Mouse (Mus musculus) heart, embryonic 16.5 days (tissue): Measurements from ENCODE around the gene Usp15. TPM values are rescaled to one million over a fixed set of nuclear protein-coding genes. Genes with fewer than 3 reads are reported as not detected.

Experiments used
- ATAC-seq: fragments of 200-750 bp; cut with Nextera tagmentation; replicated peaks from 2 replicates; pipeline ENCODE4 v1.8.0; 2017; ENCODE audit warnings: moderate number of reproducible peaks; ENCODE audit not compliant: insufficient read depth, low FRiP score; ENCODE audit errors: extremely low read depth
- H3K27ac ChIP-seq: fragments of 300-500 bp; sonication (generic); 2 replicates; pipeline ENCODE4 v1.5.1; 2014; ENCODE audit warnings: mild to moderate bottlenecking, low read length, control low read depth, moderate library complexity
- H3K27me3 ChIP-seq: fragments of 300-500 bp; sonication (generic); 2 replicates; pipeline ENCODE4 v1.6.1; 2014; ENCODE audit warnings: low read length, mixed read lengths; ENCODE audit not compliant: control insufficient read depth, insufficient read depth
- H3K36me3 ChIP-seq: fragments of 300-500 bp; sonication (generic); 2 replicates; pipeline ENCODE4 v1.6.1; 2014; ENCODE audit not compliant: control insufficient read depth, insufficient read depth
- H3K4me1 ChIP-seq: fragments of 300-500 bp; sonication (generic); 2 replicates; pipeline ENCODE4 v1.6.1; 2014; ENCODE audit warnings: low read length, mixed read lengths; ENCODE audit not compliant: control insufficient read depth, insufficient read depth
- H3K4me2 ChIP-seq: fragments of 300-500 bp; sonication (generic); 2 replicates; pipeline ENCODE4 v1.6.1; 2014; ENCODE audit warnings: low read depth, mild to moderate bottlenecking, control low read depth, low read length
- H3K4me3 ChIP-seq: fragments of 300-500 bp; sonication (generic); 2 replicates; pipeline ENCODE4 v1.5.1; 2014; ENCODE audit warnings: mild to moderate bottlenecking, control low read depth, low read length
- H3K9ac ChIP-seq: fragments of 300-500 bp; sonication (generic); 2 replicates; pipeline ENCODE4 v1.6.1; 2014; ENCODE audit warnings: low read length, control low read depth
- H3K9me3 ChIP-seq: fragments of 300-500 bp; sonication (generic); replicated peaks from 2 replicates; pipeline ENCODE4 v1.6.1; 2016; ENCODE audit warnings: low read length; ENCODE audit not compliant: control insufficient read depth
- WGBS: fragments of 180-500 bp; shearing (Covaris S2); extraction: QIAGEN DNeasy Blood & Tissue Kit; methylation state at CpG from one replicate; pipeline ENCODE4 v1.1.7; 2014; 5-methylcytosine and 5-hydroxymethylcytosine counted together
- polyA plus RNA-seq: library from polyadenylated mRNA; unstranded; fragments of >200 nt; fragmentation: Nextera tagmentation; extraction: Ambion mirVana; gene quantifications from 2 replicates; pipeline ENCODE4 v1.2.1, GENCODE M21; 2015

Usp15 gene
- polyA plus RNA-seq, 1 experiment from 2014 or later: 66.0 TPM

DNA sequence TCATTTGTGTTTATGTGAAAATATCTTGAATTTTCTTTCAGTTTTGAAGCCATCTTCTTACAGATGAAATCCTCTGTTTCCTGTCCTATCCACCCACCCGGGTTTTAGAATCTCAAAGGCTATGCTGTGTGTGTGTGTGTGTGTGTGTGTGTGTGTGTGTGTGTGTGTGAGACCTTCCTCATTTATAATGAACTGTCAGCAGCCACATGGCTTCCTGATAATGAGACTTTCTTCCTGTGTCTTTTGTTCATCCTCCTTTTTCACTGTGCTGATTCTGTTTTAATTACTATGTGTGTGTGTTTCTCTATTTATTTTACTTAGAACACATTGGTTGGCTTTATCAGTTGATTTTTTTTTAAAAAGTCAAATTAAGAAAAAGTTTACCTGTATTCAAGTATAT is 95.5 kb downstream of the Usp15 start:
- H3K27ac ChIP-seq: no peak overlapping the region
- H3K4me1 ChIP-seq: no peaks in the 10 kb centered on the region
- H3K4me3 ChIP-seq: no peak overlapping the region
- no peak overlapping the region for H3K9ac ChIP-seq
- no peak overlapping the region for H3K4me2 ChIP-seq
- ATAC-seq: no peak
- no peaks in the 10 kb centered on the region for H3K36me3 ChIP-seq
- no peaks in the 10 kb centered on the region for H3K27me3 ChIP-seq
- H3K9me3 ChIP-seq: no peaks in the 10 kb centered on the region
- 53% methylated on average over 1 of the region's 1 CpGs for WGBS

DNA sequence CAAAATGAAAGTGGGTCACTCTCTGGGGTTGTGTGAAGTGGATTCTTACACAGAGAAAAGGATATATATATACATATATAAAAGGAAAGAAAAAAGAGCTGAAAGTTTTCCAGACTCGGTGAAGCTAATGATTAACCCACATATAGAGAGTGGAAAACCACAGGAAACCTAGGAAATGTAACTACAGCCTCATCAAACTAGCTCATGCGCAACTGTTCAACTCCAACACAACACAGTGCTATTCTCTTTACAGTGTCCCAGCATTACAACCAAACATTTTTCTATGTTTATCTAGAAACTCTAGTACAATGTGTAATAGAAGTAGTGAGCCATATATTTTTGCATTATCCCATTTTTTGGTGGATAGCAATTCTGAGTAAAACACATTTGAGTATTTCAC is 96.2 kb downstream of the Usp15 start:
- H3K9ac ChIP-seq: no peak overlapping the region
- no peak overlapping the region for H3K27ac ChIP-seq
- no peaks in the 10 kb centered on the region for H3K4me1 ChIP-seq
- 74% methylated on average over 2 of the region's 2 CpGs for WGBS
- no peak overlapping the region for H3K4me3 ChIP-seq
- no peaks in the 10 kb centered on the region for H3K9me3 ChIP-seq
- H3K36me3 ChIP-seq: no peaks in the 10 kb centered on the region
- no peak for ATAC-seq
- H3K27me3 ChIP-seq: no peaks in the 10 kb centered on the region
- H3K4me2 ChIP-seq: no peak overlapping the region

DNA sequence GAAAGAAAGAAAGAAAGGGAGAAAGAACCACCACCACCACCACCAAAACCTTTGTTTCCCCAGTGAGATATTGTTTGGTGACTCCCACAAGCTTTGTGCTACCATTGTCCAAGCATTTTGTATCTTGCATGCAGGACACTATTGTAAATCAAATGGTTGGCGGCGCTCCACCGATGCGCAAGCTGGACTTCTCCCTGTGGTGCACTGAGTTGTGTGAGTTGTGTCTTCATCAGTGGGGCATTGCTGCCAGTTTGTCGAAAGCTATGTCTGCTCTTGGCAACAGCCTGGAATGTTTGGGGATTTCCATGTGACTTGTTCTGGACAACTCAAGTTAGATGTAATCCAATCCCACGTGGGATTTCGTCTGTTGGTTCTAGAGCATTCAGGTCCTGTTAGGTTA is 102.3 kb downstream of the Usp15 start:
- H3K27ac ChIP-seq: no peak overlapping the region
- H3K9ac ChIP-seq: no peak overlapping the region
- no peak overlapping the region for H3K4me2 ChIP-seq
- H3K4me3 ChIP-seq: no peak overlapping the region
- H3K36me3 ChIP-seq: no peaks in the 10 kb centered on the region
- no peaks in the 10 kb centered on the region for H3K27me3 ChIP-seq
- WGBS: 74% methylated on average over 7 of the region's 7 CpGs
- no peak for ATAC-seq
- no peaks in the 10 kb centered on the region for H3K4me1 ChIP-seq
- H3K9me3 ChIP-seq: no peaks in the 10 kb centered on the region

DNA sequence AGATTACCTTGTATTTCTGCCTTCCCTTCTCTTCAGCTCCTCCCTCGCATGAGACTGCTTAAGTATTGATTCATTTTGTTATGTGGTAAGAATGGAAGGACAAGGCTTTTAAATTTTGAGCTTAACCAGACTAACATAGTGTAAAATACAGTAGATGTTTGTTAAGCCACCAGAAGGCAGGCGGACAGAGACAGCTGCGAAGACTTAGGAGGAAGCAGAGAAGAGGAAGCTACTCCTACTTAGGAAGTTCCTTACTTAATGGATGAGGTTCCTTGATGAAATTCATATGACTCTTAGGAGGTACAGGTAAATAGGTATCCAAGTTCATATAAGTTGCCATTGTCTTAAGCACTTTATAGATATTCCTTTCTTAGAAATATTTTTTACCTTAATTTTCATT is 104.2 kb downstream of the Usp15 start:
- no peaks in the 10 kb centered on the region for H3K9me3 ChIP-seq
- H3K4me2 ChIP-seq: no peak overlapping the region
- WGBS: 56% methylated on average over 3 of the region's 3 CpGs
- H3K9ac ChIP-seq: no peak overlapping the region
- no peaks in the 10 kb centered on the region for H3K27me3 ChIP-seq
- no peak overlapping the region for H3K4me3 ChIP-seq
- H3K27ac ChIP-seq: no peak overlapping the region
- H3K4me1 ChIP-seq: no peaks in the 10 kb centered on the region
- no peak for ATAC-seq
- no peaks in the 10 kb centered on the region for H3K36me3 ChIP-seq

DNA sequence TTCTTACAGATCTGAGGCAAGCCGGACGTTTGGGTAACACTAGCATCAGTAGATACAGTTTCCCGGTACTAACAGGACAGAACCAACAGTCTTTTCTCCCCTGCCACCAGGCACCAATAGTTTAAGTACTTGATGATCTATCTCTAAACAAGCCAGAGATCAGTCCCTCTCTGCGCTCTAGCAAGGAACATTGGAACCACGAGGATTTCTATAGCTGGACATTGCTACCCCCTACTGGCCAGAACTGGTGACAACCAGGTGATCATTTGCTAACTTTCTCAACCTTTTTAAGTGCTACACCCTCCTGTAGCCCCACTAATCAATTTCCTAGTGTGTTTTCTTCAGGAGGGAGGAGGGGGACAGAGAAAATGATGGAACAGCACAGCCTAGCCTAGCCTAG is 105.1 kb downstream of the Usp15 start:
- WGBS: 30% methylated on average over 5 of the region's 5 CpGs
- H3K4me3 ChIP-seq: no peak overlapping the region
- no peak; the same call in 1 of the 2 replicates for ATAC-seq
- no peaks in the 10 kb centered on the region for H3K36me3 ChIP-seq
- H3K27me3 ChIP-seq: no peaks in the 10 kb centered on the region
- no peak overlapping the region for H3K9ac ChIP-seq
- H3K4me2 ChIP-seq: no peak overlapping the region
- H3K4me1 ChIP-seq: no peaks in the 10 kb centered on the region
- no peaks in the 10 kb centered on the region for H3K9me3 ChIP-seq
- H3K27ac ChIP-seq: no peak overlapping the region

GRCm38 (mm10) chr10:123089425-123089930 is 107.3 kb downstream of the Usp15 start:
- Histone ChIP-seq H3K27ac (no peak overlapping the region), H3K9me3 (no peaks in the 10 kb centered on the region), H3K4me2 (no peak overlapping the region), H3K4me3 (no peak overlapping the region), H3K27me3 (no peaks in the 10 kb centered on the region), H3K9ac (no peak overlapping the region), H3K4me1 (no peaks in the 10 kb centered on the region), H3K36me3 (no peaks in the 10 kb centered on the region)
- ATAC-seq: no peak
- 77% methylated on average over 12 of the region's 12 CpGs for WGBS

- Histone ChIP-seq H3K4me1 (no peaks in the 10 kb centered on the region), H3K4me2 (no peak overlapping the region), H3K4me3 (no peak overlapping the region), H3K27ac (no peak overlapping the region), H3K27me3 (no peaks in the 10 kb centered on the region), H3K36me3 (no peaks in the 10 kb centered on the region), H3K9me3 (no peaks in the 10 kb centered on the region), H3K9ac (no peak overlapping the region)
- no peak for ATAC-seq
- WGBS: 72% methylated on average over 2 of the region's 2 CpGs
Measured at GRCm38 (mm10) chr10:123086847-123087246, 109.9 kb downstream of the Usp15 start.

DNA sequence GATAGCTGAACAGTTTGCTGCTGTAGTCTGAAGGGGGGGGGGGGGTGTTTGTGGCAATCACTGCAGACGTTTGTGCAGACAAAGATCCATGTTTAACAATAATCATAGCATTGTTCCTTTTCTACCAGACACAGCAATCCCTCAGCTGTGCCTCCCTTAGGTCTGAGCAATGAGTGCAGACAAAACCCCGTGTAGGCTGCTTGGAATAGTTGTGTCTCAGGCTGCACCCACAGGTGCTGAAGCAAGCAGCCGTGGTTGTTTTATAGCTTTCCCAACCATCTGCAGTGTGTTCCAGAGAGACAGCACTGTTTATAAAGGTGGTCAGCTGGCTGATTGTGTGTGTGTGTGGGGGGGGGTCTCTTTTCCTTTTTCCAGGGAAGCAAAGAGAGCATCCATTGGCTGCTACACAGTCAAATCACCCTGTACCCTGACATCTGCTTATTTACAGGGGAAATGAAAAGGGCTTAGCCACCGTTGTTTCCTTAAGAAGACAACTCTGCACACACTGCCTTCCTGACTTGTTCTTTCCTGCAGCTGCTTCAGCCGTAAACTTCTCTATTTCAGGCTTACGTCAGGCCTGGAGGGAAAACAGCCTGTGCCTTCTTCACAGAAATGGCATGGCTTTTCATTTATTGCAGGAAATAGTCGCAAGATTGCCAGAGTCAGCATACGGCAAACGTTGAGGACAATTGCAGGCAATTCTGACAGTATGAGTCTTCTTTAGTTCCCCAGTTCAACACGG is 111.7 kb downstream of the Usp15 start:
- H3K4me1 ChIP-seq: no peaks in the 10 kb centered on the region
- H3K9ac ChIP-seq: no peak overlapping the region

DNA sequence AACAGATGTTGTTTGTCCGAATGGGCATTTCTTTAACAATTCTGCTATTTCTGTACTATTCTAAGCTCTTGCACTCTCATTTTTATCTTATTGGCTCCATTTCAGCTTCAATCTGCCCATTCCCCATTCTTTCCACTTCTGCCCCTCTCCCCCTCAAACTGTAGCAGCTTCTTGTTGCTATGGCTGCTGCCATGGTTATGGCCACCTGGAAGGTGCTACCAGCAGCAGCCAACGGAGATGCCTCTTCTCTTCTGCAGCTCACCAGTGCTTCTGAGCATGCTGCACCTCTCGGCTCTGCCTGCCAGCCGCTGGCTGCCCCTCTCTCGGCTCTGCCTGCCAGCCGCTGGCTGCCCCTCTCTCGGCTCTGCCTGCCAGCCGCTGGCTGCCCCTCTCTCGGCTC is 112.5 kb downstream of the Usp15 start:
- Histone ChIP-seq H3K9me3 (no peaks in the 10 kb centered on the region), H3K4me3 (no peak overlapping the region), H3K4me2 (no peak overlapping the region), H3K27me3 (no peaks in the 10 kb centered on the region), H3K36me3 (no peaks in the 10 kb centered on the region), H3K27ac (no peak overlapping the region), H3K9ac (no peak overlapping the region), H3K4me1 (no peaks in the 10 kb centered on the region)
- no peak for ATAC-seq
- WGBS: 63% methylated on average over 9 of the region's 9 CpGs

More for the DNA sequence above, 111.7 kb downstream of the Usp15 start:
- WGBS: 61% methylated on average over 10 of the region's 10 CpGs
- H3K4me3 ChIP-seq: no peak overlapping the region
- ATAC-seq: no peak
- no peaks in the 10 kb centered on the region for H3K36me3 ChIP-seq
- no peak overlapping the region for H3K4me2 ChIP-seq
- H3K9me3 ChIP-seq: no peaks in the 10 kb centered on the region
- no peaks in the 10 kb centered on the region for H3K27me3 ChIP-seq
- H3K27ac ChIP-seq: no peak overlapping the region
